29 mouse cellular contexts compared by ENCODE assay signal in the genomic region with DNA sequence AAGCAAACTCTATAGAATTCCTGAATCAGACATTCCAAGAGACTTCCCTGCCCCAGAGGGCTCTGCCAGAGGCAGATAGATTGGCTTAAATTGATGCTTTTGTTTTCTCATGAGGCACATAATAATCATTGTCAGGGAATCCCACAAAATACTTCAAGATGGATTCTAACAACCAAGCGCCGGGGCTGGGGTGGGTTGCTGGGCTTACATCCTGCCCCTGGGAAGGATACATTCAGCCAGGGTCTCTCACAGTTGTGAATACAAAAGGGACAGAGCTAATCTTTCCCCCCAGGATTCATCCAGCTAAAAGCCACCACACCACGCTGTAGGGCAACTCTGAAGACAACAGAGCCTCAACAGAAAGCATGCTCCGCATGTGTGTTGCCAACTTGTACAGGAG. TPM values are rescaled to one million over a fixed set of nuclear protein-coding genes. Genes with fewer than 3 reads are reported as not detected.
"Had no signal": no experiment of that assay in that cellular context is flagged by ENCODE, and none has a peak within 500 bp of the region (broad histone marks: within the 10 kb centered on the region; RNA-seq: fewer than 3 reads in every experiment).

No protein-coding gene starts in this region.

- H3K4me2 ChIP-seq: embryonic facial prominence, embryonic 12.5 days; embryonic facial prominence, embryonic 13.5 days; embryonic facial prominence, embryonic 15.5 days; forebrain, embryonic 12.5 days; forebrain, embryonic 13.5 days; forebrain, embryonic 15.5 days had no signal

- DNase-seq: cerebellum, adult 2 months; cerebellum, adult 8-10 months; cerebellum, adult 9-10 months; cerebellum, adult 9-11 months; cerebellum, postnatal 10 days; cerebellum, postnatal 14 days; cerebellum, postnatal 25 days; cerebellum, postnatal 36 days; embryo, embryonic 11 days; gastrocnemius, adult 2 months; gastrocnemius, postnatal 10 days; gastrocnemius, postnatal 14 days; gastrocnemius, postnatal 25 days; gastrocnemius, postnatal 36 days; heart, adult 11 months; heart, adult 18-20 months had no signal

- H3K36me3 ChIP-seq: embryonic facial prominence, embryonic 10.5 days; embryonic facial prominence, embryonic 12.5 days; embryonic facial prominence, embryonic 13.5 days; embryonic facial prominence, embryonic 15.5 days; forebrain, embryonic 10.5 days; forebrain, embryonic 12.5 days; forebrain, embryonic 15.5 days had no signal

- H3K27ac ChIP-seq: embryonic facial prominence, embryonic 10.5 days; embryonic facial prominence, embryonic 12.5 days; embryonic facial prominence, embryonic 13.5 days; embryonic facial prominence, embryonic 15.5 days; forebrain, embryonic 10.5 days; forebrain, embryonic 12.5 days; forebrain, embryonic 13.5 days; forebrain, embryonic 15.5 days; gastrocnemius, adult 2 months had no signal

- H3K4me3 ChIP-seq: embryonic facial prominence, embryonic 10.5 days; embryonic facial prominence, embryonic 12.5 days; embryonic facial prominence, embryonic 13.5 days; embryonic facial prominence, embryonic 15.5 days; erythroblast, embryonic 14.5 days; forebrain, embryonic 10.5 days; forebrain, embryonic 12.5 days; forebrain, embryonic 13.5 days; forebrain, embryonic 15.5 days; gastrocnemius, adult 2 months had no signal

- H3K9me3 ChIP-seq: embryonic facial prominence, embryonic 10.5 days; embryonic facial prominence, embryonic 12.5 days; embryonic facial prominence, embryonic 13.5 days; embryonic facial prominence, embryonic 15.5 days; forebrain, embryonic 10.5 days; forebrain, embryonic 12.5 days; forebrain, embryonic 13.5 days; forebrain, embryonic 15.5 days had no signal

- H3K9ac ChIP-seq: embryonic facial prominence, embryonic 12.5 days; embryonic facial prominence, embryonic 13.5 days; embryonic facial prominence, embryonic 15.5 days; forebrain, embryonic 12.5 days; forebrain, embryonic 13.5 days; forebrain, embryonic 15.5 days; forebrain, postnatal 0 days had no signal

- ATAC-seq: forebrain, embryonic 13.5 days; forebrain, embryonic 14.5 days; forebrain, embryonic 15.5 days; forebrain, embryonic 16.5 days; forebrain, postnatal 0 days had no signal

RNA-seq across cellular contexts. Expression of gene Irx6, which starts 2.2 kb away (rescaled TPM):
- polyA plus RNA-seq: erythroblast, embryonic 14.5 days; forebrain, embryonic 15.5 days; gonadal fat pad, adult 2 months had no signal
